Mouse (Mus musculus) kidney, embryonic 14.5 days (tissue): ENCODE data around the gene Cfap46. TPM values are rescaled to one million over a fixed set of nuclear protein-coding genes. Genes with fewer than 3 reads are reported as not detected.

Source experiments
- ATAC-seq: fragments of 200-750 bp; cut with Nextera tagmentation; 2 replicates; pipeline ENCODE4 v1.8.0; 2017; ENCODE audit warnings: moderate number of reproducible peaks, mild to moderate bottlenecking, moderate TSS enrichment, moderate library complexity; ENCODE audit not compliant: low FRiP score, low TSS enrichment
- H3K27ac ChIP-seq: fragments of 300-500 bp; sonication (generic); 2 replicates; pipeline ENCODE4 v1.5.1; 2014; ENCODE audit warnings: low read depth, mild to moderate bottlenecking, low read length, moderate library complexity, mixed read lengths
- H3K27me3 ChIP-seq: fragments of 300-500 bp; sonication (generic); 2 replicates; pipeline ENCODE4 v1.6.1; 2014; ENCODE audit warnings: mild to moderate bottlenecking, low read length; ENCODE audit not compliant: control insufficient read depth, insufficient read depth
- H3K36me3 ChIP-seq: fragments of 300-500 bp; sonication (generic); 2 replicates; pipeline ENCODE4 v1.6.1; 2014; ENCODE audit warnings: low read length, mixed read lengths; ENCODE audit not compliant: control insufficient read depth, insufficient read depth
- H3K4me1 ChIP-seq: fragments of 300-500 bp; sonication (generic); 2 replicates; pipeline ENCODE4 v1.6.1; 2014; ENCODE audit warnings: low read length, mixed read lengths; ENCODE audit not compliant: control insufficient read depth, insufficient read depth
- H3K4me2 ChIP-seq: fragments of 300-500 bp; sonication (generic); replicated peaks from 2 replicates; pipeline ENCODE4 v1.6.1; 2014; ENCODE audit warnings: low read depth, mild to moderate bottlenecking, low read length
- H3K4me3 ChIP-seq: fragments of 300-500 bp; sonication (generic); 2 replicates; pipeline ENCODE4 v1.5.1; 2014; ENCODE audit warnings: mild to moderate bottlenecking, low read length
- H3K9ac ChIP-seq: fragments of 300-500 bp; sonication (generic); 2 replicates; pipeline ENCODE4 v1.6.1; 2014; ENCODE audit warnings: low read depth, mild to moderate bottlenecking, low read length, moderate library complexity
- H3K9me3 ChIP-seq: fragments of 300-500 bp; sonication (generic); 2 replicates; pipeline ENCODE4 v1.6.1; 2016; ENCODE audit warnings: low read length; ENCODE audit not compliant: control insufficient read depth
- WGBS: fragments of 180-500 bp; shearing (Covaris S2); extraction: QIAGEN DNeasy Blood & Tissue Kit; methylation state at CpG from one replicate; pipeline ENCODE4 v1.1.7; 2014; 5-methylcytosine and 5-hydroxymethylcytosine counted together
- polyA plus RNA-seq: library from polyadenylated mRNA; unstranded; fragments of >200 nt; fragmentation: Nextera tagmentation; extraction: Ambion mirVana; gene quantifications from 2 replicates; pipeline ENCODE4 v1.2.1, GENCODE M21; 2014

Gene Cfap46
- 0.09 and 0.29 TPM in 2 replicates for polyA plus RNA-seq

DNA sequence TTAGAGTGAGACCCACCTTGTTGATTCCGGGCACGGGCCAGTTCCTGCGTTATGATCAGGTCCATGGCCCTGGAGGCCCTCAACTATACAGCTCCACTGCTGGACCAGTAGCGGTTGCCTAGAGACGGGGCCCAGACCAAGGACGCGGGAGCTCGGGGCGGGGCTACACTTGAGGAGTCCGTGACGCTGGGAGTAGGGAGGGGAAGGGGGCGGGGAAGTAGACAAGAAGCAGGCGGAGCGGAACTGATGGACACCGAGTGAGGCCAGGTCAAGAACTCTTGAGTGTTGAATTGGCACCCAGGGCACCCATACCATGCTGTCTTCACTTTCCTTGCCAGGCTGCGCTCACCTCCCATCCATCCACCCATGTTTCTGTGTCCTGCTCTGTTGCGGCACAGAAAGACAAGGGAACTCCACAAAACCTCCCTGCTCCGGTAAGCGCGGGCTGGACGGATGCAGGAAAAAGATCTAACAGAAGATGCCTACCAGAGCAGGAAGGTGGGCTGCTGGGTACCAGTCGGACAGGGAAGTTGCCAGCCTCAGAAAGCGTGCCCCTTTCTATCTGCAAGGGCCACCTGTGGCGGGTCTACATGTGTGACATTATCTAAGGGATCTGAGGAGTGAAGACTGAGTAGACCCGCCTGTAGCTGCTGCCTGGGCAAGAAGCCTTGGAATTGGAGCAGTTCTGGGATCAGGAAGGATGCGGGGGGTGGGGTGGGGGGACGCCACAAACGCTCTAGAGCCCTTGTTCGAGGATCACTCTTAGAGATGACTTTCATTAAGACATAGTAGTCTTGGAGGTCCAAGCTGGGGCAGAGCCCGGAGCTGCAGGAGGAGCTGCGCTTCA is at the start of gene Cfap46:
TSS of gene Cfap46 (minus strand) at position 112 of the 847 bp plus-strand sequence.
- peak; percentile 95 for ATAC-seq
- 2% methylated on average over 31 of the region's 31 CpGs for WGBS

GRCm38 (mm10) chr7:139731276-139731696 is 47.7 kb upstream of the Cfap46 start:
- Histone ChIP-seq H3K9me3 (no peaks in the 10 kb centered on the region), H3K4me2 (no peak overlapping the region), H3K27me3 (no peaks in the 10 kb centered on the region), H3K27ac (no peak overlapping the region), H3K36me3 (no peaks in the 10 kb centered on the region), H3K4me1 (peaks cover 10% of the 10 kb centered on the region), H3K9ac (peak overlapping the region; percentile 2; the same call in 1 of the 2 replicates), H3K4me3 (no peak overlapping the region)
- WGBS = 18% methylated on average over 8 of the region's 8 CpGs
- peak; percentile 57; the same call in 1 of the 2 replicates for ATAC-seq

More for the DNA sequence above, at the start of gene Cfap46:
- Histone ChIP-seq H3K27ac (no peak within 1 kb of the TSS), H3K36me3 (no peaks in the 10 kb centered on the region), H3K27me3 (no peaks in the 10 kb centered on the region; the same call in 1 of the 2 replicates), H3K4me3 (peak within 1 kb of the TSS; percentile 44), H3K9ac (peak within 1 kb of the TSS; percentile 25; the same call in 1 of the 2 replicates), H3K4me1 (0 out of 2 replicates have a peak, but pooled peaks cover 4% of the 10 kb centered on the region), H3K4me2 (peak within 1 kb of the TSS; percentile 91), H3K9me3 (no peaks in the 10 kb centered on the region)

DNA sequence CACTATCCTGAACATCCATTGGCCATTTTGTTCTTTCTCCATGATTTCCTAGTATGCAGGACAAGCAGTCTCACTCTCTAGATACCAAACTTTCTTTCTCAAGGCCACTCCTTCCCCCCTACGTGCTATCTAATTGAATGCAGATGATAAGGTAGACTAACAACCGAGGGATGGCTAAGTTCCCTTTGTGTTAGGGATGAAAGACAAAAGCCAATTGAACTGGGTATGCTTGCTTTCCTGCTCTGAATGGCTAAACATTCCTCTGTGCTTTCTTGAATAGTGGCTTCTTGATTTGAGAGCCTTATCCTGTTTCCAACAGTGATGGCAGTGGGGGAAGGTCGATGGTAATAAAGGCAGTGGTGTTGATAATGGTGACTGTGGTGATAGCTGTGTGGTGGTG is 43.5 kb upstream of the Cfap46 start:
- H3K4me1 ChIP-seq = peaks cover 10% of the 10 kb centered on the region
- H3K36me3 ChIP-seq = no peaks in the 10 kb centered on the region
- no peak overlapping the region for H3K9ac ChIP-seq
- H3K4me3 ChIP-seq = no peak overlapping the region
- no peak overlapping the region for H3K4me2 ChIP-seq
- no peaks in the 10 kb centered on the region for H3K9me3 ChIP-seq
- no peaks in the 10 kb centered on the region for H3K27me3 ChIP-seq
- WGBS = 61% methylated on average over 3 of the region's 3 CpGs
- ATAC-seq = no peak
- no peak overlapping the region for H3K27ac ChIP-seq

- Histone ChIP-seq H3K27ac (no peak overlapping the region), H3K36me3 (no peaks in the 10 kb centered on the region), H3K9me3 (no peaks in the 10 kb centered on the region), H3K27me3 (no peaks in the 10 kb centered on the region), H3K4me1 (0 out of 2 replicates have a peak, but pooled peaks cover under 1% of the 10 kb centered on the region), H3K4me3 (no peak overlapping the region), H3K9ac (no peak overlapping the region), H3K4me2 (no peak overlapping the region)
- no peak for ATAC-seq
- 22% methylated on average over 1 of the region's 1 CpGs for WGBS
These were observed 42.0 kb upstream of the Cfap46 start for GRCm38 (mm10) chr7:139725641-139726040.

GRCm38 (mm10) chr7:139723986-139724385 is 40.4 kb upstream of the Cfap46 start:
- H3K4me3 ChIP-seq = no peak overlapping the region

DNA sequence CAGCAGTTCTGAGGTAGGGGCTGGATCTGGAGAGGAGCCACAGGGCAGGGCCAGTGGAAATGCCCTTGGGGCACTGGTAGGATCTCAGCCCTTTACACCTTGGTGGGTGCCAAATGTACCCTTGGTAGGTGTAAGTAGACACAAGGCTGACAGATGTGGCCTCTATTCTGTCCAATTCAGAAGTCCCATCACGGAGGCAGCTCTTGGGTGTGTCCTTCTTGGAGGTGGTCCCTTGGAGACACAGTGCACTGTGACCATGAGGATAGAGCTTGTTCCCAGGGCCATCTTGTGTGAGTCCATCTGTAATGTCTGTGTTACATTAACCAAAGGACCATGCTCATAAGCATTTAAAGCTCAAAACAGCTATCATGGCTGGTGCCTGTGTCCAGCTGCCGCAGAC is 37.6 kb upstream of the Cfap46 start:
- Histone ChIP-seq H3K4me3 (no peak overlapping the region), H3K4me1 (no peaks in the 10 kb centered on the region), H3K9me3 (no peaks in the 10 kb centered on the region), H3K27me3 (no peaks in the 10 kb centered on the region), H3K9ac (no peak overlapping the region), H3K4me2 (no peak overlapping the region), H3K36me3 (no peaks in the 10 kb centered on the region), H3K27ac (no peak overlapping the region)
- WGBS = 89% methylated on average over 2 of the region's 2 CpGs
- ATAC-seq = no peak

More at GRCm38 (mm10) chr7:139723986-139724385, 40.4 kb upstream of the Cfap46 start:
- WGBS = 86% methylated on average over 4 of the region's 4 CpGs
- Histone ChIP-seq H3K27ac (no peak overlapping the region), H3K27me3 (no peaks in the 10 kb centered on the region), H3K4me2 (no peak overlapping the region), H3K9ac (no peak overlapping the region), H3K9me3 (no peaks in the 10 kb centered on the region), H3K36me3 (no peaks in the 10 kb centered on the region), H3K4me1 (no peaks in the 10 kb centered on the region)
- ATAC-seq = no peak

- H3K27me3 ChIP-seq = no peaks in the 10 kb centered on the region
- 80% methylated on average over 8 of the region's 8 CpGs for WGBS
- no peak overlapping the region for H3K4me2 ChIP-seq
- no peaks in the 10 kb centered on the region for H3K9me3 ChIP-seq
- H3K9ac ChIP-seq = no peak overlapping the region
- no peak overlapping the region for H3K27ac ChIP-seq
- H3K4me1 ChIP-seq = no peaks in the 10 kb centered on the region
- no peak overlapping the region for H3K4me3 ChIP-seq
- ATAC-seq = no peak
- no peaks in the 10 kb centered on the region for H3K36me3 ChIP-seq
These were observed 34.2 kb upstream of the Cfap46 start for GRCm38 (mm10) chr7:139717781-139718180.

DNA sequence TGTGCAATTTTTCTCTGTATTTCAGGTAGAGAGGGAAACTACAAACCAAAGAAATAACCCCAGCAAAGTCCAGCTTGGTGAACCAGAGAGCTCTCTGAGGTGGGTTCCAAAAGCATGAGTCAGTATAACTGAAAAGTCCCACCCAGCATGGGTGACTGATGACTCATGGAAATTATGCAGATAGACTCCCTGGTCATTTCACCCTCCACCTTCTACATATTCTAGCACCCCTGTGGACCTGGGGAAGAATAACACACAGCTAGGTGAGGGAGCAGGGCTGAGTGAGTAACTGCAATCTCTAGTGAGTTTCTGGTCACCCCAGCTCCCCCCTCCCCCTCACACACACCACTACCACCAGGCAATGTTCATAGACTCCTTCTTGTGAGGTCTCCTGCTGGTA is 28.2 kb upstream of the Cfap46 start:
- H3K9ac ChIP-seq = no peak overlapping the region
- no peak overlapping the region for H3K27ac ChIP-seq
- no peak for ATAC-seq
- H3K9me3 ChIP-seq = no peaks in the 10 kb centered on the region
- H3K36me3 ChIP-seq = no peaks in the 10 kb centered on the region
- no peak overlapping the region for H3K4me2 ChIP-seq
- H3K27me3 ChIP-seq = peaks cover under 1% of the 10 kb centered on the region; the same call in 1 of the 2 replicates
- H3K4me1 ChIP-seq = no peaks in the 10 kb centered on the region
- H3K4me3 ChIP-seq = no peak overlapping the region

GRCm38 (mm10) chr7:139706411-139707120 is 22.9 kb upstream of the Cfap46 start:
- WGBS = 32% methylated on average over 13 of the region's 13 CpGs
- H3K4me2 ChIP-seq = no peak overlapping the region
- peaks cover 5% of the 10 kb centered on the region; the same call in 1 of the 2 replicates for H3K27me3 ChIP-seq
- no peaks in the 10 kb centered on the region for H3K4me1 ChIP-seq
- no peak for ATAC-seq
- no peaks in the 10 kb centered on the region for H3K36me3 ChIP-seq
- H3K9me3 ChIP-seq = no peaks in the 10 kb centered on the region
- no peak overlapping the region for H3K9ac ChIP-seq
- H3K27ac ChIP-seq = no peak overlapping the region
- no peak overlapping the region for H3K4me3 ChIP-seq
